Mouse (Mus musculus) spleen, postnatal 36 days (tissue): ENCODE data around the gene Krt32.

ENCODE experiments used
- DNase-seq, 2 experiments: peaks; one replicate each; pipeline ENCODE4 v3.0.0; 2022; ENCODE audit warnings: low spot score in 2 of 2, mixed read lengths in 1 of 2

Gene Krt32

DNA sequence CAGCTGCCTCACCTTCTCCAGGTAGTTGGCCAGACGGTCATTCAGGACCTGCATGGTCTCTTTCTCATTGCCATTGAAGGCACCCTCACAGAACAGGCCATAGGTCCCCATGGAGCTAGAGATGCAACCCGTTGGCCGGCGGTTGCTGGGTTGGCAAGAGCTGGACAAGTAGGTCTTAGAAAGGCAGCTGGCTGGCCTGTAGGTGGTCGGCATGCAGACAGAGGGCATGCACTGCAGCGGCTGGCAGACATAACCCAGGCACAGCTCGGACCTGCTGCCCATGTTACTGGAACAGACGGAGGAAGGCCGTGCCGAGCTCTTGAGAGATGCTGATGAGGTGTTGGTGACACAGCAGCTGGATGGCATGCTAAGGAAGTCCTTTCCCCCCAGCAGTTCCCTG, at the start of gene Krt32:
Gene Krt32, minus strand, starts transcription at position 366 of the 400 bp plus-strand sequence.
- no peak for DNase-seq

DNA sequence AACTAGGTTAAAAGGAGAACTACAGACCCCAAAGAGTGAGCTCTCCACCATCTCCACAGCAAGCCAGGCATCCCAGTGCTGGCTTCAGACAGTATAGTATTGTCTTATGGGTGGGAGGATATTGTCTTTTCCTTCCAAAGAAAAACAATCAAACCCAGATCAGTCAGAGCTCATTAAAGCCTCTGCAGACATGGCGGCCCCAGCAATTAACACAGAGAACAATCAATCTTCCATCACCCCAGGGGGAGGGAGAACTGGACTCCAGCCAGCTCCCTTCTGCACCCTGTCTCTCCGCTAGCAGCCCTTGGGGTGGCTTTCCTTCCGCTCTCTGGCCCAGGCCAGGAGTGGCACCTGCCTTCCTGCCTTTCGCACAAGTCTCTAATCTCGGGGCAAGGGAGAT, 49.7 kb upstream of the Krt32 start:
- DNase-seq: no peak

DNA sequence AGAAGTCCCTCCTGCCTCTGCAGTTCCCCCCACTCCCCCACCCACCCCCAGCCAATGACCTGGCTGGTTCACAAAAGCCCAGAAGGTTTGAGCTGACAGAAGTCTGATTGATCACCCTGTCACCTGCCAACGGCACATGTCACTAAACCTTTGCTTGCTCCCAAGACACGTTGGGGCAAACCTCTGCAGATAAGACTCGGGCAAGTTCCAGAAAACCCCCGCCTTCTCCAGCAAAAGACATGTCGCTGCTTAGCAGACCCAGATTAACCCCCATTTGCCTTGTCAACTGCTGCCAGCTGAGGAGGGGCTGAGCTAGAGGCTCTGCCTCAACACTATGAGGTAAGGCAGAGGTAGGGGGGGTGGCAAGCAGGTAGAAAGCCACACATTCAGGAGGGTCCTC, 48.5 kb upstream of the Krt32 start:
- DNase-seq: no peak

DNA sequence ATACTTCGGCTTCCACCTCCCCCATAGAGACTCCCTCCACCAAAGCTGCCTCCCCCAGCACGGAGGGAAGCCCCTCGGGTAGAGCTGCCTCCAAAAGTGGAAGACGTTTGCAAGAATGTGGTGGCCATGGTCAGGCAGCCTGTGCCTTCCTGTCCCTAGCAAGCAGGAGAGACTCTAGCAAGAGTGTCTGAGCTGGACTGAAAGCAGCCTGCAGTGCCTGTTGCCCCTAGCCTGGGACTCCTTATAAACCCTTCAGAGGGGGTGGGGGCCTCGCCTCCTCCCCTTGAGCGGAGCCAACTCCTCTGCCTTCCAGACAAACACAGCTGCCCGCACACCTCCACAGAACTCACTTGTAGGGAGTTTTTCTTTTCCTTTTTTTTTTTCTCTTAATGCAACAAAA, 47.7 kb upstream of the Krt32 start, which contains the start of gene Krt15:
Gene Krt15, minus strand, starts transcription at position 198 of the 400 bp plus-strand sequence.
- DNase-seq: no peak

DNA sequence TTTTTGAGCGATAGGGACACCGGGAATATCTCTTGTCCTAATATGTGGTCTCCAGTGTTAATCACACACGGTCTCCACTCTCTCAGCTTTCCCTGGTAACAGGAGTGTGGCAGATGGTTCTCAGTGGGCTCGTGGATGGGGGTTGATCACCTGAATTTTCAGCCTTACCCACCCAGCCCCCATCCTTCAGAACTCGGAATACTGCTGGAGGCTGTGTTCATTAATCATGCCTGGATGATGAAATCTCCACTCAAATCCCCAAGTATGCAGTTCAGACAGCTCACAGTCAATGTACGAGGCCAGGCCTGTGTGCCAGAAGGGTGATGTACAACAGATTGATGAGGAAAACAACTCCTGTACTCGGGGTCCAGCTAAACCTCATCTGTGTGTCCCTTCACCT, 36.9 kb upstream of the Krt32 start:
- DNase-seq: no peak

DNA sequence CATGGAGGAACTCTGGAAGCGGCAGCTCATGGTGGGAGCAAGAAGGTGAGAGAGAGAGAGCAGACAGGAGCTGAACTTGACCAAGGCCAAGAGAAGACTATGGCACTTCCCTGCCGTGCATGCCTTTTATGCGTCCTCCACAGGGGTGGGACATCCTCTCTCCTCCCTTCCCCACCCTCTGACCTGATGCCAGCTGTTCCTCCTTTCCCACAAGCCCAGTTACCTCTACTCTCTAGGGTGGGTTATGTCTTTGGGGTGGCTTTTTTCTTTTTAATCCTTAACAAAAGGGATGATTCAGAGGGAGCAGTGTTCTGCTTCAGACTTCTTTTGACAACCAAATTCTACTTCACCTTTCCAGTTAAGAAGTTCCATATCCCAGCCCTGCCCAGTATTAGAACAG, 33.4 kb upstream of the Krt32 start, which contains the start of gene Krt13:
Gene Krt13, minus strand, starts transcription at position 101 of the 400 bp plus-strand sequence.
- DNase-seq: no peak

DNA sequence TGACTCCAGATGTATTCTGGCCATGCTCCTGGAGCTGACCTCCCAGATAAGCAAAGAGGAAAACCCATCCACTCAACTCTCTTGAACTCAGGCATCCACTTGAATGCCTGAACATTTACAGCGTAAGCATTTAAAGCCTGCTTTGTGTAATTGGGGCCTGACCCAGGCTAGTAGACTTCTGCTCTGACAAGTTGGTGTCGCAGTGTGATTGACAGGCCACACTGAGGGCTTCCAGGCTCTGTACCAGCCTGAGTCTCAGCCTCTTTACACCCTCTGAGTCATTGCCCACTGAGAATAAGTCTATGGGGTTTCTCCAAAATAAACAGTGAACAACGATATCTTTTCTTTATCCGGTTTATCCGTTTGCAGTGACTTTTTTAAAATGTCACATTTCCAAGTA, 32.3 kb upstream of the Krt32 start:
- DNase-seq: no peak

DNA sequence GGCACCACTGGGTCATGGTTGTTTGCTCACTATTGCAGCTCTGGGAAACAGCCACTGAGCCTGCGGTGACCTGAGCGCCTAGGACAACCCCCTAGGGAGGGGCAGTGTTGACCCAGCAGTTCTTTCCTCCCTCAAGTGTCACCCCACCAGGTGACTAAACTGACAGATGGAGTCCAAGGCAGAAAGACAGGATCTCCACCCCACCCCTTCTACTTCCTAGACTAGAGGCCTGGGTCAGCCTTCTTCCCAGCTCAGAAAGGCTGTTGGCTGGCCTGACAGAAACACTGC, 25.7 kb upstream of the Krt32 start:
- no peak for DNase-seq

DNA sequence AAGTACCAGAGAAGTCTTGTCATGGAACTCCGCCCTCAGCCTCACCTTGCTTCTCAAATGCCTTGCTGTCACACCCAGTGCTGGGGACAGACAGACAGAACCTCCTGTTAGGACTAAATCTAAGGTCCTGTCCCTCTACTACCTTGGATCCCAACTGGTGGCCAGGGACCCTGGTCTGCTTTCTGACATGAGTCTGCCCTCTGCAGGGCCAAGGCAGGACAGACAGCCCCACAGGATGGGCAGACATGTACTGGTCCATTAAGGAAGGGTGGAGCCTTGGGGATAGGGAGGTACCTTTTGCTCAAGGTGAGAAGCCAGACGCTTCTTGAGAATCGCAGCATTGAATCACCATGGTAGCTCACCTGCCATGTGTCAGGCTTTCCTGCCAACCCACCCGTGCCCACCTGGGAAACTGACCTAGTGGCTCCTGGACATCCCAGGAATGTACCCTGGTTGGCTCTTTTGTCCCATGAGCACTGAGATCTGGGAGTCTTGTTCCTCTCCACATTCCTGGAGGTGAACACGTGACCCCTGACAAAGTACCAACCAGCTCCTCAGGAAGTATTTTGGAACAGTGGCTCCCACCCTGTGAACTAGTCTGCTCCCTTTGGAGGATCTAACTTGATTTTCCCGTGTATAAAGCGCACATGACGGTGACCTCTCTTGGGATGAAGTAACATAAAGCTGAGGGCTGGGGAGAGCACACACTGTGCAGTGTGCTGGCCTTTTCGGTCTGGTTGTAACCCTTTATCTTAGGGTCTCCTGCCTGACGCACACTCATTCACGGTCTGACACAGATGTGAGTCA, 25.1 kb upstream of the Krt32 start:
- DNase-seq: no peak

DNA sequence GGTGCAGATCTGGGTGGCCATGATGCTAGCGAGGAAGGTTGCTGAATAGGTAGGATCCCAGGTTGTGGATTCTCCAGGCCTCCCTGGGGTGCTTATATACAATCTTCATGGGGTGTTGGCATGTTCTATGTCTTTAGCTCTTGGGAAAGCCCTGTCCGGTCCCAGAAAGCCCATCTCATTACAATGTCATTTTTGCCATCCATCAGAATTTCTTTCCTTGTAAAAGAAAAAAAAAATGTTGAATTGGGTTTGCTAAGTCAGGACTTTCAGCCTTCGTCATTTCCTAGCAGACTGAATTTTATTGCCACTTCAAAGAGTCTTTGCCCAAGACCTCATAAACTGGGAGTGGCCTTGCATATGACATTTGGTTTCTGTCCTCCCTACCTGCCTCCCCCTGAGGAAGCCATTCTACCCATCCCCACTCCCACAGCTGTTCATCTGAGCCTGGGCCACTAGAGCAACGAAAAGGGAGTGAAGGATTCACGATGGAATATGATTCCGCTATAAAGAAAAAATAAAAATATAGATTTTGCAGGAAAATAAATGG, 17.6 kb upstream of the Krt32 start, which contains the start of gene Krt36:
Gene Krt36, minus strand, starts transcription at position 51 of the 547 bp plus-strand sequence.
- no peak for DNase-seq

DNA sequence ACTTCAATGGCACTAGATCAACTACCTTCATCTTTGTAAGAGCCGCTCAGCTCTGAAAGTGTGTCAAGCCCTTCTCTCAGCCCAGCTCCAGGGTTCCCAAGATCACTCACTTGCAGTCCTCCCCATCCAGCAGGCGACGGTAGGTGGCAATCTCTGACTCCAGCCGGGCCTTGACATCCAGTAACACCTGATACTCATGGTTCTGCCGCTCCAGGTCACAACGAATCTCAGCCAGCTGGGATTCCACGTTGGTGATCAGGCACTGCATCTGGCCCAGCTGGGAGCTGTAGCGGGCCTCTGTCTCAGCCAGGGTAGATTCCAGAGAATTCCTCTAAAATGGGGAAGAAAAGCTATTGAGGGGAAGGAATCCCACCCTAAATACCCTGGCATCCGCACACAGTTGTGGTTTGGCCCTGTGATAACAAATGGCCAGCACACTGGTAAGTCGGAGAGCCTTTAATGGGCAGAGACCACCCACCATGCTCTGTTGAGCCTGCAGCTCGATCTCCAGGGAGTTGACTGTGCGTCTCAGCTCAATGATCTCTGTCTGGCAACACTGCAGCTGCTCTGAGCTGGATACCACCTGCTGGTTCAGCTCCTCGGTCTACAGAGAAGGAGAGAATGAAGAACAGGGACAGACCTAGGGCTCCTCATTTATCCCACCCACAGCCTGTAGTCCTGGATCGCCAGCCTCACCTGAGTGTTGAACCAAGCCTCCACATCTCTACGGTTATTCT, 14.8 kb upstream of the Krt32 start:
- no peak for DNase-seq

DNA sequence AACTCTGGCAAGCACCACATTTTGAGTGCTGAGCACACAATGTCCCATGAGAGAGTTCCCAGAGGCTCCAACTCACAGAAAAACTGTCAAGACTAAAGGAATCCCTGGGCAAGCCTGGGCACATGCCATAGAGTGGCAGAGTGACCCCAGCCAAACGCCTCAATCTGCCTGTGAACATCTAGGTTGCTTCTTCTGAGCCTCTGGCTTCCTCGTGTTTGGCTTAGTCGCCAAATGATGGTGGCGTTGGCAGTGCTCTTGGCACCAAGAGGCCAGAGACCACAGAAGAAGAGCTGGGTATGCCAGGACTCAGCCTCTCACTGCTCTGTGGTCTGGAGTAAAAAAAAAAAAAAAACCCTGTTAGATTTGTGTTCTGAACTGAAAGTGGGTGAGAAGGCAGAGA, 12.4 kb upstream of the Krt32 start:
- DNase-seq: no peak

DNA sequence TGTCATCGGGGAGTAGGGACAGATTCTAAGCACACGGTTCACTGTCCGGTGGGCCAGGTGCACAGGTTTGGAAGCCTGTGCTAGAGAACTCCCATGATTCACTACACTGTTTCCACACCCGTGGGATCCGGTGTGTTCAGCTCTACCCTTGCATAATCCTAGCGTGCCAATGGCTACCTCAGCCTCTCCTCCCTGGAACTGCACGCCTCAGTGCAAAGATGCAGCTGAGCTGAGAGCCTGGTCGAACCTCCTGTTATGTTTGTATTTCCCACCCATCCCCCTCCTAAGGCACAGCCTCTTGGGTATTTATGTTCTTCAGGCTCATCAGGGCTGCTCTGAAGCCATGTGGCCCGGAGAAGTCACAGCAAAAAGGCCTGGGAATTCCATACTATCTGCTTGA, 9.8 kb upstream of the Krt32 start:
- DNase-seq: no peak

DNA sequence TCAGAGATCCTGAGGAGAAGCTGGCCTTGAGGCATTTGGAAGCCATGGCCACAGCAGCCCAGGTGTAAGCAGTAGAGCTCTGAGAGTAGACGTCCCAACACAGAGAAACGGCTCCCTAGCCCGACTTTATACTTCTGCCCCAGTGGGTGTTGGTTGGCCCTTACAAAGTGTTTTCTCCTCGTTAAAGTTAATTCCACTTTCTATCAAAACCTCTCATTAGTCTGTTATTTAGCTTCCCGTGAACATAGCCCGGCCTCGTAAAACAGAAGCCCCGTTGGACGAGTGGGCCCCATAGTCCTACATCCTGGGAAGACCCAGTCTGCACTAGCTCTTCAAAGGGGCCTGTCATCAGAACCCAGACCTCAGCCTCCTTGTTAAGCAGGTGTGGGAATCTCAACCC, 8.1 kb upstream of the Krt32 start, which contains the start of gene Krt35:
Gene Krt35, minus strand, starts transcription at position 101 of the 400 bp plus-strand sequence.
- DNase-seq: no peak

DNA sequence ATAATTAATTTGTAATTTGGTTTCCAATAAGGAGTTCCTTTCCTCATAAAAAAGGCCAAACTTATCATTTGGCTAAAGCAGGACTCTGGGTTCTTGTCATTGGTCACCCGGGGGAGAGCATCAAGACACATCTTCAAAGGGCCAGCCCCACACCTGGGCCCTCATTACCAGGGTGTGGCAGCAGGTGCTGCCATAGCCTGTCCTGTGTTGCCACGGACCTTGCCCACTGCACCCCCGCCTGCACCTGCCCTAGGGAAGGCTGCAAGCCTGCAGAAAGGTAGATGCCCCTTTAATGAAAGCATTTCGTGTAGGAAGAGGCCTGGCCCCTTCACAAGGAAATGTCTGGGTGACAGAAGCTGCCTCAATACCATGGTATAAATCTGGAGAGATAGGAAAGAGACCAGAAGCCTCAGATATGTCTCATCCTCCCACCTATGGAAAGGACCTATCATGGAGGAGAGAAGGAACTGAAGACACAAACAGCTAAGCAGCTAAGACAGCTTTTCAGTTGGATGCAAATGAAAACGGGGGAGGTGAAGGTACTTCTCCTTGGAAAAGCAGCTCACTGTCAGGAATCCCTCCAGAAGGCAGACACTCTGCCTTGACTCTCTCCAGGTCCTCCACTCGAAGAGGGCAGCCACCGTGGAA, 476 bp upstream of the Krt32 start:
- DNase-seq: no peak

DNA sequence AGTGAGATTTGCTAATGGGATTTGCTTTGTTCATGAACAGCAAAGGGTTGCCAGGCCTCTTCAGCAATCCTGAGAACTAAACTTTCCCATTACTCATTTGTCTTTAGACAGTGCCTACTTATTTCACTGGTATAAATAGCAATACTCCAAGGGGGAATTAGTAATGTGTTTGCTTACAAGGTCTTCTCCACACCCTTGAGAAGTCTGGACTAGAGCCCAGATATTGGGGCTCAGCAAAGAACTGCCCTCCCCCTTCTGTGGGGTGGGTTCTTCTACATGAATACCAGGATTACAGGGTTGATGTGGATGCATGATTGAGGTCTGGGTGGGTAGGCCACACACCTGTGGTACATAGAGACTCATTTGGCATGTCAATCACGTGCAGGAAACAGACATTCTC, 14.2 kb downstream of the Krt32 start:
- DNase-seq: no peak

DNA sequence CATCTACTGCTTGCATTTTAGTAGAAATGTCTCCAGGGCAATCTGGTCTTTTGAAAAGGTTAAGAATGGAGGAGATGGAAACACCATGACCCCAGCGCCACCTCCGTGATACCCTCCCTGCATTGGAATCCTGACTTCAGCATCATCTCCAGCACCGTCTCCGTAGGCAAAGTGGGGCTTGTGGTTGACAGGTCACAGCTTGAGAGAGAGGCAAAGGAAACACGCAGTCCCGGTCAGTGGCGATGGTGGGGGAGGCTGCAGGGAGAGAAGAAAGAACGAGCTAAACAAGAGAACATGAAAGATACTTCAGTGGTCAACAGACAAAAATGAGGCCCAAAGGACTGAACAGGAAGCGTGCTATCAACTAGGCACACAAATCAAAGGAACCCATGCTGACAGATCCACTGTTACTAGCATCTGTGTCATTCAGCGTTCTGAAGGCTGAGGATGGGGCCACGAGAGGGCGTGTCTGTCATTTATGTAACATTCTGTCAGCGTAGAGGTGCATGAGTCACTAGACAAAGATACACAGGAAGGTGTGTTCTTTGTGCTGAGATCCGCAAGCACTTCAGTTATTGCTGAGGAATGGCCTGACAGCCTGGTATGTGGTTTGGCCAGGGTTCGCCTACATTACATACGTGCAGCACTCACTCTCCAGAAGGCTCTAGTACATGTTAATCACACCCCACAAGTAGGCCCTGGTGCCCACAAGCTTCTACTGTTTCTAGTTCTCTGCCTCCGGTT, 20.6 kb downstream of the Krt32 start:
- DNase-seq: no peak

DNA sequence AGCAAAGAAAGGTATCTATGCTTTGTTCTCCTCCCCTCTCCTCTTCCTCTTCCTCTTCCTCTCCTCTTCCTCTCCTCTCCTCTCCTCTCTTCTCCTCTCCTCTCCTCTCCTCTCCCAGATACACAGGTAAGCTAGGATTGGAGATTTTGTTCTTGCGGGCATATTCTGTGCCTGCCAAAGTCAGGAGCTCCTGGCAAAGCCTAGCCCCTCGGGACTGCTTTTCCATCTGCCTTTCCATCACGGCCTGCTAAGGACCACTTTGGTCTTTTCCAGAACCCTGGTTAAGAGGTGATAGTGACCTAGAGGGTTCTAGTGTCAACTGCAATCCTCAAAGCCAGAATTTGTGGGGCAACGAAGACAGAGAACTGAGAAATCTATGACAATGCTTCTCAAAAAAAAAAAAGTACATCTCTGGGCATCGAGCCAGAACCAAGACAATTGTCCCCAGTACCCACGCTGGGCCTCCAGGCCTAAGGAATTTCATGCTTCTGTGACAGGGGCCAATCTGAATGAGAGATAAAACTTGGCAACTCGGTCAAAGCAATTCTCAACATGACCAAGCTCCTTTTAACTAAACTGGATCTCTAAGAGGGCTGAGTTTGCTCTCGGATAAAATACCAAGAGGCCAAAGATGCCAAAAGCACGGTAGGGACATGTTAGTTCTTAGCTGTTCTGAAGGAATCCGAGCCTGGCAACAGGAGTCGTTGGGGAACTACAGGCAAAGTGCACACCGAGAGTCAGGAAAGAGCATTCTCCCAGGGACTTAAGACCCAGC, 21.6 kb downstream of the Krt32 start:
- no peak for DNase-seq

DNA sequence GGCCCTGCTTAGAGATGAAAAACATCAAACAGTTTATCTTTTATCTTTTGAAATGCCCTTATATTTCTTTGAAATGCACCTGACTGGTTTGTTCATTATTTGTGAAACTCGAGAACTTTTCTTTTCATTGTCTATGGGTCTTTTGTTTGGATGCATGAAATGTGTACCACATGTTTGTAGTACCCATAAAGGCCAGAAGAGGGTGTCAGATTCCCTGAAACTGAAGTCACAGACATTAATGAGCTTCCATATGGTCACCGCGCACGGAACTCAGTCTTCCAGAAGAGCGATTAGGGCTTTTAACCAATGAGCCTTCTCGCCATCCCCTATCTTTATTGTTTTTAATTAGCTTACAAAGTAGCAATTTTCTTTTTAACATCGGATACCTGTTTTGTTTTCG, 29.2 kb downstream of the Krt32 start:
- DNase-seq: no peak

DNA sequence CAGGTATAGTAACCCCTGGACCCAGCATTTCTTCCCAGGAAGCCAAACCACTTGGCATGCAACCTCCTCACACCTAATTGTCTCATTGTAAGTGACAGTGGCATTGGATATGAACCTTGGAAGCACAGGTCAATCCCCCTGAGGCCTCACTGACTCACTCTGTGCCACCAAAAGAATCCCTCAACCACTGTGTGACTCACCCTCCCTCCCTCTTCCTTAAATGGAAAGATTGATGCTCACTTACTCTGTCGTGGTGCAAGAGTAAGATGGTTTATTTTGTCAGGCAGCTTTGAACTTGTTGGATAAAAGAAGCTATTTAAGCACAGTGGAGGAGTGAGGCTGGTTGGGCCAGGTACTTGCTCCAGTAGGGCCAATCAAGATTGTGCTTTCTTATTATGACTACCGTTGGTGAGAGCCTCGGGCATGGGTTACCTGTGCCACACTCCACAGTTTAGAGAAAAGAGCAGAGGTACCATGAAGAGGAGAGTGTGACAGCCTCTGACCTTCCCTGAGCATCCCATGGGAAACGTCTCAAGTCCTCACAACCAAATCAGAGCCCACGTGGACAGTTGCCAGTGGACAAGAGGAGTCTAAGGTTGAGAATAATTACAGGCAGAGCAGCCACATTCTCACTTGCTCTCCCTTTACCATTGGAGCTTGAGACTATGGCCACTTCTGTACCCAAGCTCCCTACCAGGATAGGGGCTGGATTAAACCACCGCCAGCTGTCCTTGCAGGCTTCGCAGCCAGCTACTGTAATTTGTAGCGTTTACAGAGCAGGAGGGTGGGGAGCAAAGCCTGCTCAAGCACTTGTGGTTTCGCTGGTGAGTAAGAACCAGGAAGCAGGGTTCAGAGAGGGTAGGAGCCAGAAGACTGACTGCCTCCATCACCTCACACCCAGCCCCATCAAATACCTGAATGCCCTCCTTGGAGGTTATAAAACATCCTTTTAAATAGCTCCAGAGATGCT, 32.1 kb downstream of the Krt32 start:
- no peak for DNase-seq
